Mouse (Mus musculus): ENCODE measurements at regions not wholly inside any gene's neighbourhood (a gene's known extent, or its start where the extent isn't known, plus 50 kb on each side); places are given as distances from the start of the nearest gene placed in this dataset.

GRCm38 (mm10) chr13:54873882-54874281, 75.3 kb upstream of the Unc5a start:
- H3K36me3 ChIP-seq (ENCODE audit: control insufficient read depth, insufficient read depth, low read length), result no peaks in the 10 kb centered on the region
- peaks cover 5% of the 10 kb centered on the region; the same call in 1 of the 2 replicates for H3K27me3 ChIP-seq (ENCODE audit: control insufficient read depth, insufficient read depth, low read length)
- no peaks in the 10 kb centered on the region for H3K4me1 ChIP-seq (replicated peaks; ENCODE audit: control insufficient read depth, insufficient read depth, low read length)
- H3K4me3 ChIP-seq (ENCODE audit: control insufficient read depth, insufficient read depth, low read length), result no peak overlapping the region
- 63% methylated on average over 9 of the region's 9 CpGs for WGBS
- no peak overlapping the region for H3K27ac ChIP-seq (ENCODE audit: control insufficient read depth, insufficient read depth, low read length)
- no peak for TF ChIP-seq CTCF (IDR thresholded peaks at IDR 0.05; ENCODE audit: borderline replicate concordance, control insufficient read depth, extremely low read depth, insufficient read depth, low read length, poor library complexity)
- TF ChIP-seq POLR2A (IDR thresholded peaks at IDR 0.05; ENCODE audit: control insufficient read depth, extremely low read depth, insufficient read depth, low read length, poor library complexity), result no peak
- DNase-seq, result no peak

- H3K36me3 ChIP-seq (ENCODE audit: control insufficient read depth, insufficient read depth, low read length), result no peaks in the 10 kb centered on the region
- no peak overlapping the region for H3K4me3 ChIP-seq (ENCODE audit: control insufficient read depth, insufficient read depth, low read length)
- no peak for TF ChIP-seq CTCF (IDR thresholded peaks at IDR 0.05; ENCODE audit: borderline replicate concordance, control insufficient read depth, extremely low read depth, insufficient read depth, low read length, poor library complexity)
- TF ChIP-seq POLR2A (IDR thresholded peaks at IDR 0.05; ENCODE audit: control insufficient read depth, extremely low read depth, insufficient read depth, low read length, poor library complexity), result no peak
- H3K27me3 ChIP-seq (ENCODE audit: control insufficient read depth, insufficient read depth, low read length), result peaks cover 5% of the 10 kb centered on the region; the same call in 1 of the 2 replicates
- no peak for DNase-seq
- H3K4me1 ChIP-seq (replicated peaks; ENCODE audit: control insufficient read depth, insufficient read depth, low read length), result no peaks in the 10 kb centered on the region
- H3K27ac ChIP-seq (ENCODE audit: control insufficient read depth, insufficient read depth, low read length), result no peak overlapping the region
- WGBS, result 10% methylated on average over 38 of the region's 38 CpGs
Observed at GRCm38 (mm10) chr13:54874291-54875200, 74.7 kb upstream of the Unc5a start.

GRCm38 (mm10) chr13:54876556-54876955, 72.7 kb upstream of the Unc5a start:
- TF ChIP-seq CTCF (IDR thresholded peaks at IDR 0.05; ENCODE audit: borderline replicate concordance, control insufficient read depth, extremely low read depth, insufficient read depth, low read length, poor library complexity) (no peak), POLR2A (IDR thresholded peaks at IDR 0.05; ENCODE audit: control insufficient read depth, extremely low read depth, insufficient read depth, low read length, poor library complexity) (no peak)
- DNase-seq, result no peak
- H3K4me1 ChIP-seq (replicated peaks; ENCODE audit: control insufficient read depth, insufficient read depth, low read length), result no peaks in the 10 kb centered on the region
- no peak overlapping the region for H3K4me3 ChIP-seq (ENCODE audit: control insufficient read depth, insufficient read depth, low read length)
- H3K27me3 ChIP-seq (ENCODE audit: control insufficient read depth, insufficient read depth, low read length), result peaks cover 5% of the 10 kb centered on the region; the same call in 1 of the 2 replicates
- WGBS, result 36% methylated on average over 8 of the region's 8 CpGs
- no peaks in the 10 kb centered on the region for H3K36me3 ChIP-seq (ENCODE audit: control insufficient read depth, insufficient read depth, low read length)
- H3K27ac ChIP-seq (ENCODE audit: control insufficient read depth, insufficient read depth, low read length), result no peak overlapping the region

GRCm38 (mm10) chr13:54877656-54878055, 71.6 kb upstream of the Unc5a start:
- DNase-seq, result no peak
- Histone ChIP-seq H3K27ac (ENCODE audit: control insufficient read depth, insufficient read depth, low read length) (no peak overlapping the region), H3K27me3 (ENCODE audit: control insufficient read depth, insufficient read depth, low read length) (peaks cover 5% of the 10 kb centered on the region; the same call in 1 of the 2 replicates), H3K4me3 (ENCODE audit: control insufficient read depth, insufficient read depth, low read length) (no peak overlapping the region), H3K4me1 (replicated peaks; ENCODE audit: control insufficient read depth, insufficient read depth, low read length) (no peaks in the 10 kb centered on the region), H3K36me3 (ENCODE audit: control insufficient read depth, insufficient read depth, low read length) (no peaks in the 10 kb centered on the region)
- TF ChIP-seq POLR2A (IDR thresholded peaks at IDR 0.05; ENCODE audit: control insufficient read depth, extremely low read depth, insufficient read depth, low read length, poor library complexity), result no peak
- no peak for TF ChIP-seq CTCF (IDR thresholded peaks at IDR 0.05; ENCODE audit: borderline replicate concordance, control insufficient read depth, extremely low read depth, insufficient read depth, low read length, poor library complexity)
- 90% methylated on average over 8 of the region's 8 CpGs for WGBS

GRCm38 (mm10) chr13:54879325-54879724, 69.9 kb upstream of the Unc5a start:
- Histone ChIP-seq H3K27me3 (ENCODE audit: control insufficient read depth, insufficient read depth, low read length) (peaks cover 3% of the 10 kb centered on the region; the same call in 1 of the 2 replicates), H3K27ac (ENCODE audit: control insufficient read depth, insufficient read depth, low read length) (no peak overlapping the region), H3K4me1 (replicated peaks; ENCODE audit: control insufficient read depth, insufficient read depth, low read length) (no peaks in the 10 kb centered on the region), H3K36me3 (ENCODE audit: control insufficient read depth, insufficient read depth, low read length) (no peaks in the 10 kb centered on the region), H3K4me3 (ENCODE audit: control insufficient read depth, insufficient read depth, low read length) (no peak overlapping the region)
- TF ChIP-seq POLR2A (IDR thresholded peaks at IDR 0.05; ENCODE audit: control insufficient read depth, extremely low read depth, insufficient read depth, low read length, poor library complexity) (no peak), CTCF (IDR thresholded peaks at IDR 0.05; ENCODE audit: borderline replicate concordance, control insufficient read depth, extremely low read depth, insufficient read depth, low read length, poor library complexity) (no peak)
- no peak for DNase-seq
- WGBS, result 85% methylated on average over 5 of the region's 5 CpGs

GRCm38 (mm10) chr13:54880204-54880603, 69.0 kb upstream of the Unc5a start:
- peaks cover 3% of the 10 kb centered on the region; the same call in 1 of the 2 replicates for H3K27me3 ChIP-seq (ENCODE audit: control insufficient read depth, insufficient read depth, low read length)
- 71% methylated on average over 2 of the region's 2 CpGs for WGBS

More at GRCm38 (mm10) chr13:54880204-54880603, 69.0 kb upstream of the Unc5a start:
- Histone ChIP-seq H3K27ac (ENCODE audit: control insufficient read depth, insufficient read depth, low read length) (no peak overlapping the region), H3K36me3 (ENCODE audit: control insufficient read depth, insufficient read depth, low read length) (no peaks in the 10 kb centered on the region), H3K4me1 (replicated peaks; ENCODE audit: control insufficient read depth, insufficient read depth, low read length) (no peaks in the 10 kb centered on the region), H3K4me3 (ENCODE audit: control insufficient read depth, insufficient read depth, low read length) (no peak overlapping the region)
- no peak for TF ChIP-seq CTCF (IDR thresholded peaks at IDR 0.05; ENCODE audit: borderline replicate concordance, control insufficient read depth, extremely low read depth, insufficient read depth, low read length, poor library complexity)
- TF ChIP-seq POLR2A (IDR thresholded peaks at IDR 0.05; ENCODE audit: control insufficient read depth, extremely low read depth, insufficient read depth, low read length, poor library complexity), result no peak
- DNase-seq, result no peak
